Mouse (Mus musculus) small intestine, adult 2 months (tissue): ENCODE results near the gene Cdyl2.

Source experiments
- CTCF ChIP-seq: fragments of 200-500 bp; IDR thresholded peaks from 2 replicates; pipeline ENCODE4 v1.5.1; 2012; ENCODE audit warnings: low read depth, mild to moderate bottlenecking, control low read depth, inconsistent platforms, low read length, moderate library complexity, mixed read lengths; ENCODE audit not compliant: insufficient replicate concordance, insufficient read length; ENCODE audit errors: extremely low read depth
- POLR2A ChIP-seq: fragments of 200-500 bp; IDR thresholded peaks from 2 replicates; pipeline ENCODE4 v1.6.1; 2012; ENCODE audit warnings: low read depth, mild to moderate bottlenecking, control low read depth, inconsistent platforms, low read length, moderate library complexity

GRCm38 (mm10) chr8:116634436-116634835 lies 98.4 kb downstream of the Cdyl2 start:
- no peak for TF ChIP-seq CTCF
- no peak for TF ChIP-seq POLR2A
